Mouse (Mus musculus) cerebellum, postnatal 36 days (tissue): ENCODE measurements at regions not wholly inside any gene's neighbourhood (a gene's known extent, or its start where the extent isn't known, plus 50 kb on each side); places are given as distances from the start of the nearest gene placed in this dataset.
A peak's percentile ranks its signal among the peaks of the same experiment; 100 is the strongest.

Experiments
- DNase-seq, 2 experiments: peaks; one replicate each; pipeline ENCODE4 v3.0.0; 2021 to 2022; ENCODE audit warnings: mixed read lengths in 2 of 2

- DNase-seq: peak; percentile 73 to 83
These were observed 406.2 kb upstream of the Ndn start for GRCm38 (mm10) chr7:61939971-61940705.

- peak; percentile 89 to 91 for DNase-seq
These were observed 364.0 kb upstream of the Ndn start for GRCm38 (mm10) chr7:61982203-61982932.

GRCm38 (mm10) chr7:62026635-62027034 is 319.7 kb upstream of the Ndn start:
- no peak for DNase-seq

- peak in 1 of 2 experiments; percentile 3 for DNase-seq
These were observed 300.5 kb upstream of the Ndn start for GRCm38 (mm10) chr7:62045743-62046451.

GRCm38 (mm10) chr7:62046452-62046809 is 299.9 kb upstream of the Ndn start:
- DNase-seq: no peak

- peak; percentile 14 to 40 for DNase-seq
These were observed 267.8 kb upstream of the Ndn start for GRCm38 (mm10) chr7:62078607-62079006.

GRCm38 (mm10) chr7:62085120-62085849 is 261.1 kb upstream of the Ndn start:
- peak; percentile 50 to 63 for DNase-seq
